Mouse (Mus musculus): ENCODE data around the gene Ndufv1.
"Not testable (repeated sequence)": the region's sequence is repeated elsewhere in the genome, so short reads cannot be mapped to it uniquely, and the experiment has no call there.

Ndufv1 gene

DNA sequence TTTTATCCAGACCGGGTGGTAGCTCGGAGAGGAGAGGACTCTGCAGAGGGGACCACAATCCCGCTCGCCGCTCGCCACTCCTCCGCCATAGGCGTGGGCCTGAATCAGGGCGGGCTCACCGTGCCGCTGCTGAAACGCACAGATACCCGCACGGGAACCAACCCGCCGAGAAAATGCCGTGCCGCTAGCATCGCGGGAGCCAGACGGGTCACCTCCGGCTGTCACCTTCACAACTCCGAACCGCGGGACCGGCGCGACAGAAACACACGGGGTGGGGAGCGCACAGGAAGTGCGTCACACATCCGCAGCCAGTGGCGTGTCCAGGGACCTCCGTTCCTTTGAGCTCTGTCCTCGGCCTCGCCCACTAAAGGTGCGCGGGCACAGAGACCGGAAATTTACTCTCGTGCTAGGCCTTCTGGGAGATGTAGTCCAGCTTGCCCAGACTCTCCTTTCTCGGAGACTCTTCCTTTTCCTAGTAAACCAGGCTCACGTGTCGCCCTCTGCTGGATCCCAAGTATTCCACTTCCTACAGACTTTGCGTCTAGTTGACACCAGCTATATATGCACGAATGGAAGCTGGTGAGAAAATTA is at the start of gene Ndufv1:
Gene Ndufv1 (minus strand): TSS at position 375 of the 591 bp plus-strand sequence.
- peak; percentile 96 for DNase-seq (ENCODE audit: low read depth, low spot score)

DNA sequence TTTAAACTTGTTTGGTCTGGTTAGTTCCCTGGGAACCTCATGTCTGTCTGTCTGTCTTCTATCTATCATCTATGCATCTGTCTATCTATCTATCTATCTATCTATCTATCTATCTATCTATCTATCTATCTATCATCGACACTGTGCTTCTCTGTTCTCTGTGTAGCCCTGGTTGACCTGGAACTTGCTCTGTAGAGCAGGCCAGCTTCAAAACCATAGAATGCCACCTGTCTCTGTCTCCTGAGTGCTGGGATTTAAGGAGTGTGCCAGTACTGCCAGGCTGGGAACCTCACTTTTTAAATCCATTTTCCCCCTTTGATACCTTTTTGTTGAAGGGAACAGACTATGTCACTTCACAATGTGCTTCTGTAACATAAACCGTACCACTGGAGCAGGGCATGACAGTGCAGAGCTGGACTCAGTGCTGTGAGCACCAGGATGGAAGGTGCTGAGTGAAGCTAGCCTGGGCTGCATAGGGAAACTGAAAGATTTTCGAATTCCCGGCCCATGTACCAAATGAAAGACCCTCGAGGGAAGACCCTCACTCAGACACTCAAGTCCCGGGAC is 48.4 kb upstream of the Ndufv1 start:
- DNase-seq (ENCODE audit: low read depth, low spot score): no peak

DNA sequence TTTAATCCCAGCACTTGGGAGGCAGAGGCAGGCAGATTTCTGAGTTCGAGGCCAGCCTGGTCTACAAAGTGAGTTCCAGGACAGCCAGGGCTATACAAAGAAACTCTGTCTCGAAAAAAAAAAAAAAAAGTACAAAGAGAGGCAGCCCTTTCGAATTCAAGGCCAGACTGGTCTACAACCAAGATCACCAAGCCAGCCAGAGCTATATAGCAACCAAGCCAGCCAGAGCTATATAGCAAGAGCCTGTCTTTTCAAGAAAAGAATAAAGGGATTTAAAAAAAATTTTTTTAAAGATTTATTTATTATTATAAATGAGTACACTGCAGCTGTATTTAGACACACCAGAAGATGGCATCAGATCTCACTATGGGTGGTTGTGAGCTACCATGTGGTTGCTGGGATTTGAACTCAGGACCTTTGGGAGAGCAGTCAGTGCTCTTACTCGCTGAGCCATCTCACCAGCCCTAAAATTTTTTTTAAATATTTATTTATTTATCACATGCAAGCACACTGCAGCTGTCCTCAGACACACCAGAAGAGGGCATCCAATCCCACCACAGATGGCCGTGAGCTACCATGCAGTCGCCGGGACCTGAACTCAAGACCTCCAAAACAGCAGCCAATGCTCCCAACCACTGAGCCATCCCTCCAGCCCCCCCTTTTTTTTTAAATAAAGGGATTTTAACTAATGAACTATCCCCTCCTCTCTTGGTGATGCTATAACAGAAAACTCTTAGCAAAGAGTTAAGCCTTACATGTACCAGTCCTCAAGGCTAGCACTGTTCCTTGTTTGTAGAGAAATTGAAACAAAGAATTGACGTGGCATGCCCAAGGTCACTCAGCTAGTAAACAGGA is 47.7 kb upstream of the Ndufv1 start:
- not testable (repeated sequence) for DNase-seq (ENCODE audit: low read depth, low spot score)

DNA sequence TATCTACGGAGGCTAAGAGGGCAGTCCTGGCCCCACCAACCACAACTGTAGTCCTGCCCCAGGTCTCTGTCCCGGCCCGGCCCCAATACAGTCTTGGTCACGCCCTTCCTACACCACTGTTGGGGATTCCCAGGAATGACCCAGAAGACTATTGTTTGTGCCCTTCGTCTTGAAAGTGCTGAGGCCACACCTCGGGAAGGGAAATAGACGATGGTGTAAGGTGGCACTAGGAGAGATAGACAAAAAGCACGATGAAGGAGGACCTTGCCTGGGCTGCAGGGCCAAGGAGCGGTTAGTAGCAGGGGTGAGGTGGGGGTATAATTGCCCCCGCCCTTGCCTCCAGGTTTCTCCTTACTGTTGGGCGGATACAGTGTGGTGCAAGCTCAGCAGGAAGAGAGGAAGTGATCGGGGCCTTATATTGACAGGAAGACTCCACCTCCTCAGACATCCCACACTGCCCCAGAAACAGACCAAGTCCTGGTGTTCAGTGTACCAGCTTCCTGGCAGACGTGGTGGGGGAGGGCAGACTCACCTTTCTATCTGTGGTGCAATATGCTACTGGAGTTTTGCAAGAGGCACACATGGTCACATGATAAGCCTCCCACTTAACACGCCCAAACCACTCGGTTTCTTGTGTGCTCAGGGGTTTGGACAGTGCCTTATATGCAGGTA is 46.6 kb upstream of the Ndufv1 start, which contains the start of gene Gstp3:
Gene Gstp3 (minus strand): TSS at position 501 of the 672 bp plus-strand sequence.
- no peak for DNase-seq (ENCODE audit: low read depth, low spot score)

DNA sequence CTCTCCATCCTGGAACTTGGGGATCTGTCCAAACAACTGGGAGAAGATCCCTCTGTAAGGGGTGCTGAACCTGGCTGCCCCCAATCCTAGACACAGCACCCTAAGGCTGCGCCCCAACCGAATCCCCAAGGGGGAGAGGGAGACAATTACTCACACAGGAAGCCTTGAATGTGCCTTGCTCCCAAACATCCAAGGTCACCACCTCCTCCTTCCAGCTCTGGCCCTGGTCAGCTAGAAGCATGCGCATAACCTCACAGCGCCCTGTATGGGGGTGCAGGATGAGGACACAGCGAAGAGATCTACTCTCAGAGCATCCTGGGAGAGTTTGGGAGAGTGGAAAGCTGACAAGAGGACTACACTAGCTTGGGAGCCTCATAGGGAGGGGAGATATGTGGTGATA is 46.0 kb upstream of the Ndufv1 start:
- DNase-seq (ENCODE audit: low read depth, low spot score): no peak

DNA sequence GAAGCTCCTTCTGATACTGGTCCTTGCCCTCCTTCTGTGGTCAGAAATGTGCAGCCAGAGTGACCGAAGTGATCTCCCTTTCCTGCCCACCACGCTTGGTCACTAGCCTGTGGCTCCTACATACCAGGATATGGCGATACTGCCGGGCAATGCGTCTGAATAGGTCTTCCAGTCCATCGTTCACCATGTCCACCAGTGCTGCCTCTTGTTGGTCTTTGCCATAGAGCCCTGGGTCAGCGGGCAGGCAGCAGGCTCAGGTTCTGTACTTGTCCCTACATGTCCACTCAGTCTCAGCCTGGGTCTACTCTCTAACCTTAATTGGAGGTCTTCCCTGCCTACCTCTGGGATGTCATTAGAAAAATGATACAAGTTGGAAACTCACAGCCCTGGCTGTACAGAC is 45.4 kb upstream of the Ndufv1 start:
- DNase-seq (ENCODE audit: low read depth, low spot score): no peak

DNA sequence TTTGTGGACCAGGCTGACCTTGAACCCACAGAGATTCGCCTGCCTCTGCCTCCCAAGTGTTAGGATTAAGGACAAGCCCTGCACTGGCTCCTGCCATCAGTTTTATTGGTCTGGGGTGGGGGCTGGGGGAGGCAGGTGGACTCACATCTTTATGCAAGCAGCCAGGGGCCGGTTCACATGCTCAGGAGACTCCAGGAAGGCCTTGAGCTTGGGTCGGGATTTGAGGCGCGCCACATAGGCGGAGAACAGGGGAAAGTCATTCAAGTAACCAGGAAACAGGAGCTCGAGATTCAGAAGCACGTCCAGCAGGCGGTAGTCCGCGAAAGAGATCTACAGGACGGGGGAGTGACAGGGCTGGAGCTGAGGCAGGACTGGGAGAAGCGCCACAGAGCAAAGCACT is 44.8 kb upstream of the Ndufv1 start:
- DNase-seq (ENCODE audit: low read depth, low spot score): no peak

DNA sequence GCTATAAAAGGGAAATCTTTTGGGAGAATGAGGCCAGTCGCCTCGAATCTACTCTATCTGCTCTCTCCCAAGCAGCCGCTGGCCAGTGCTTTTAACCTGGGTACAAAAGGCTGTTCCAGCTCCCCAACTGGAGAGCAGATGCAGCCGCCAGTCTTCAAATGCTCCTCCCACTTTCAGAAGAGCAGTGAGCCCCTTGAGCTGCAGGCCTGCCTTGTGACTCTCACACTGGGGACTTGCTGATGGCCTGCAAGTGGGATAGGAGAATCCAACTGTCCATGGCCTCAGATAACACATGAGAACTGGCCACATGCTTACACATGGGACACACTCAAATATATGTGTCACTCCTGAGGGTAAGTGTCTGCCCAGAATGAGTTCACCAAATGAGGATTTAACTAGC is 44.1 kb upstream of the Ndufv1 start:
- DNase-seq (ENCODE audit: low read depth, low spot score): no peak

DNA sequence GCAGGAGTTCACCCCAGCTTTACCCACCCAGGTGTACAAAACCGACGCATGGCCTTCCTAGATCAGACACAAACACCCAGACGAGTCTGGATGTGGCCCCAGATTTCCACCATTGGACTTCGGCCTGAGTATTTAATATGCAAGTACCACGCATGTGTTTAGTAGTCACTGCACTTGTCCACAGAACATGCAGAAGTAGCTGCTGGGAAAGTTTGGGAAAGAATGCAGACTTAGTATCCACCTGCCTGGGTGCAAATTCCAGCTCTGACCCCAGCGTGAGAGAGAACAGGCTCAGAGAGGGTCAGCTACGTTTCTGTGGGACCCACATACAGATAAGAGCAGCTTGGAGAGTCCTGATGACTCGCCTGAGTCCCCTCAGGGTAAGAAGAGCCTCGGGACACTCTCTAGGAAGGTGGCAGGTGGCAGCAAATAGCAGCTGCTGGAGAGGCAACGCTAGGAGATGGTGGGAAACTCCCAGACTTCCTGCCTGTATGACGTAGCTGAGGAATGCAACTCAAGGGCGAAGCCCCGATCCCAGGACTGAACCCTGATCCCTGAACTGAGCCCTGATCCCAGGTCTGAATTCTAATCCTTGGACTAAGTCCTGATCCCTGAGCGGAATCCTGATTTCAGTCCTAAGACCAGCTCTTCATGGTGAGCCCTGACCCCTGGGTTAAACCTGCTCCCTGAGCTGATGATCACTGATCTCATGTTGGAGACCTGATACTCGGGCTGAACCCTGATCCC is 43.5 kb upstream of the Ndufv1 start:
- no peak for DNase-seq (ENCODE audit: low read depth, low spot score)

DNA sequence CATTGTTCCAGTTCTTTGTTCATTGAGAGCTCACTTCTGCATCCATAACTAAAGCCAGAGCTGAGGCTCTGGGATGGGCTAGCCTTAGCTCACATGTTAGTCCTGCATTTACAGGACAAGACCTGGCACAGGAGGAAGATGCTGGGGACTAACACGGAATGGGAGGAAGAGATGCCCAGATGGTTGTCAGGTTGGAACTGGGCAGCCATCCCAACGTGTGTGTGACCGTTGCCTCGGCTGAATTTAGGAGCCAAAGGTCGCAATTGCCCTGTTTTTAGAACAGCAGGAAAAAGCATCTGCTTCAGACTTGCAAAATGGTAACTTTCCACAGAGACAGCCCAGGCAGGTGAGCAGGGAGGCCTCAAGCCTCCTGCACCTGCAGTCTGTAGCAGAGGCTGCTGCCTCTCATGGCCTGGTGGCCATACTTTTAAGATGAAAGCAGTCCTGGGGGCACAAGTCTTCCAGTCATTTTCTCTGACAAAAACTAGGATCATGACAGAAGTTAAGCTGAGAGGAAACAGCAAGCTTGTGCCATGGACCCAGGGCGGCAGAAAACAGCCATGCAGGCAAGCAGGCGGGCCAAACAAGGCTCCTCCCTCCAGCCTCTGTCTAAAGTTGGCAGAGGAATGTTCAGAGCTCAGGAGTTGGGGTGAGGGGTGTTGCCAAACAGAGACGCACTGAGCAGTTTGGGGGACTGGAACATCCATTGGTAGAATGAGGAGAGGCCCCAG is 42.8 kb upstream of the Ndufv1 start:
- DNase-seq (ENCODE audit: low read depth, low spot score): no peak

DNA sequence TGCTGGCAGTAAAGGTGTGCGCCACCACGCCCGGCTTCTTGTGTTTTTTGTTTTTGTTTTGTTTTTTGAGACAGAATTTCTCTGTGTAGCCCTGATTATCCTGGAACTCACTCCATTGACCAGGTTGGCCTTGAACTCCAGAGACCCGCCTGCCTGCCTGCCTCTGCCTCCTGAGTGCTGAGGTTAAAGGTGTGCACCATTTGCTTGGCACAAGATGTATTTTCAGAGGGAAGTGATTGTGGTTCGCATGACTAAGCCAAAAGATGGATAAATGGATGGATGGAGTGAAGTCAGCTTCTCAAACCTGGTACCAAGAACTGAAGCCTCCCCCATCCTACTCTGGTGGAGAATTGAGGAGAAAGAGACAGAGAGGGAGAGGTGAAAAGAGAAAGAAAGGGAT is 42.0 kb upstream of the Ndufv1 start:
- no peak for DNase-seq (ENCODE audit: low read depth, low spot score)

DNA sequence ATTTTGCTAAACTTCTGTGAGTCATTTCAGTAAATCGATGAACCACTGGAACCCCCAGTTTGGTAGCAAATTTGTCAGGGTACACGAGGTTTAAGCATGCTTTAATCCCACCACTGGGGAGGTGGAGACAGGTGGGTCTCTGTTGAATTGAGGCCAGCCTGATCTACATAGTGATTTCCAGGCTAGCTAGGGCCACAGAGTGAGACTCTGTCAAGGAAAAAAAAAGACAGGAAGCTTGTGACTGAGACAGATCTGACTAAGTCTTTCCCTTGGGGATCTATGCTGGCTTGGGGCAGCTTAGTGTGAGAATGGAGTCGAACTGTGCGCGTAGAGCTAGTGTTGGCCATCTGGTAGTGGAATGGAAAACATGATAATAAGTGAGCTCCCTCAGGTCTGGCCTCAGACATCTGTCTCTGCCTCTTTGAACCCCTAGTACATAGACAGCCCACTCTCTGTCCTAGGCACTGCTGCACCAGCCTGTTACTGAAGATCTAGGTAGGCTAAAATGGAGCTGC is 40.0 kb upstream of the Ndufv1 start:
- no peak for DNase-seq (ENCODE audit: low read depth, low spot score)

DNA sequence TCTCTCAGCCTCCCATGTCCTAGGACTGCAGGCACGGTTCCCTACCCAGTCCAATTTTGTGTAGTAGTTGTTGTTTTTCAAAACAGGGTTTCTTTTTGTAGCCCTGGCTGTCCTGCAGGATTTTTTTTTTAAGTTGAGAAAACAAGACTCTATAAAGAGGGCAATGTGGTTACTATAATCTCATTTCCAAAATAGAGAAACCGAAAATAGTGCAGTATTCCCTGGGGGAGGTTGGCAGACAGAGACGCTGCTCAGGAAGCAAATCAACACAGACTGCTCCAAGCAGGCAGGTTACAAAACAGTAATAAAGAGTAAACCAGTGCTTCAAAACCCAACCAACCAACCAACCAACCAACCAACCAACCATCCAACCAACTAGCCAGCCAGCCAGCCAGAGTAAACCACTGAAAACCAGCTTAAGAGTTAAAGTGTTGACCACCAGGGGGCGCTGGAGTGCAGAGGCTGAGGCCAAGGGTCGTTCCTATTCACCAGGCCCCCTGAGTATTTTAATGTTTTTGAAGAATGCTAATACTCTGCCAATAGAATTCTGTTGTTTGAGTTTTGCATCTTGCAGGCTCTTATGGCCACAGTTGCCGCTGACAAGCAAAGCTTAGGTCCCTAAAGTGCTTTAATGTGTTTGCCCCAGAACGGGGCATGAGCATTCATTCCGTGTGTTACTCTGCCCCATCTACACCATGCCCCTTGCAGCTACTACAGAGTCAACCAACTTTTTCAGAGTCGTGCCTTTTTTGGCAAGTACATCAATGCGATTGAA is 39.3 kb upstream of the Ndufv1 start:
- no peak for DNase-seq (ENCODE audit: low read depth, low spot score)

DNA sequence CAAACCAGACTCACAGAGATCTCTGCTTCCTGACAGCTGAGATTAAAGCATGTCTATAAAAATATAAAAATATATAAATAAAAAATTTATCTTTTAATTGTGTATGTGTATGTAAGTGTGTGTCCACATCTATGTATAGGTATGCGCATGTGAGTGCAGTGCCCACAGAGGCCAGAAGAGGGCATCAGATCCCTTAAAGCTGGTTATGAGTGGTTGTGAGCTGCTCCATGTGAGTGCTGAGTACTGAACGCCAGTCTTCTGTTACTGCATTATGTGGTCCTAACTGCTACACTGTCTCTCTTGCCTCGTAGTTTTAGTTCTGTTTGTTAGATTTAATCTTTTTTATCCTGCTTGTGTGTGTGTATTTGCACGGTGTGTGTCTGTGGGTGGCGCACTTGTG is 38.4 kb upstream of the Ndufv1 start:
- no peak for DNase-seq (ENCODE audit: low read depth, low spot score)

DNA sequence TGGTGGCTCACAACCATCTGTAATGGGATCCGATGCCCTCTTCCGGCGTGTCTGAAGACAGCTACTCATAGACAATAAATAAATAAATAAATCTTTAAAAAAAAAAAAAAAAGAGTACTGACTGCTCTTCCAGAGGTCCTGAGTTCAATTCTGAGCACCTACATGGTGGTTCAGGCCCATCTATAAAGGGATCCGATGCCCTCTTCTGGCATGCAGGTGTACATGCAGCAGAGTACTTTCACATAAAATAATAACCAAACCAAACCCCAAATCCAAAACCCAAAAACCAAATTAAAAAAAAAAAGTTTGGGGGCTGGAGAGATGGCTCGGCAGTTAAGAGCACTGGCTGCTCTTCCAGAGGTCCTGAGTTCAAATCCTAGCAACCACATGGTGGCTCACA is 36.5 kb upstream of the Ndufv1 start:
- not testable (repeated sequence) for DNase-seq (ENCODE audit: low read depth, low spot score)

DNA sequence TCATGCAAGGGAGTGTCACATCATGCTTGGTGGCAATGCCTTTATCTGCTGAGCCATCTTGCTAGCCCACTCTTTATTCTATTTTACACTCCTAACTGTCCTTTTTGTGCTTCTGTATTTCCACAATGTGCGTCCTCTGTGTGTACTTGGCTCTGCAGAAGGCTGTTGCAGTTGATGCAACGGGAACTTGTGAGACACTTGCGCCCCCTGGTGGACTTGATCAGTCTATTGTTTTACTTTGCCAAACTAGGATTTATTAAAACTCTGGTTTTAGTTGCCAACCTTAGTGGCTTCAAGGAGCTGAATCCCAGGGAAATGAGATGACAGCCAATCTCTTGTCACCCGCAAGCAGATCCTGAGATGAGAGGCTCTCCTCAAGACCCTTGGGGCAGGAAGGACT is 35.3 kb upstream of the Ndufv1 start:
- DNase-seq (ENCODE audit: low read depth, low spot score): peak; percentile 80

DNA sequence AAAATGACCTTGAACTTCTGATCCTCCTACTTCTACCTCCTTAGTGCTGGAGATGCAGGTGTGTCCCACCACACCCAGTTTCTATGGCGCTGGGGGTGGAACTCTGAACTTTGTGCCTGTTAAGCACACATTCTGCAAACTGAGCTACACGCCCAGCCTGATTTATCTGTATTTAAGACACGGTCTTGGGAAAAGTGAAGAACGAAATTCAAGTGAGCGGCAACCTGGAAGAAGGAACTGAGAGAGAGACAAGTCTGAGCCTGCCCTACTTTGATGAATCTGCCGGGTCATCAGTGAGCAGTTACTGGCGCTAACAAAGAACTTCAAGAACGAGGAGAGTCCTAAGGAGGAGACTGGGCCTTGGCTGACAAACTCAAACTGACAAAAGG is 34.3 kb upstream of the Ndufv1 start:
- peak; percentile 66 for DNase-seq (ENCODE audit: low read depth, low spot score)

DNA sequence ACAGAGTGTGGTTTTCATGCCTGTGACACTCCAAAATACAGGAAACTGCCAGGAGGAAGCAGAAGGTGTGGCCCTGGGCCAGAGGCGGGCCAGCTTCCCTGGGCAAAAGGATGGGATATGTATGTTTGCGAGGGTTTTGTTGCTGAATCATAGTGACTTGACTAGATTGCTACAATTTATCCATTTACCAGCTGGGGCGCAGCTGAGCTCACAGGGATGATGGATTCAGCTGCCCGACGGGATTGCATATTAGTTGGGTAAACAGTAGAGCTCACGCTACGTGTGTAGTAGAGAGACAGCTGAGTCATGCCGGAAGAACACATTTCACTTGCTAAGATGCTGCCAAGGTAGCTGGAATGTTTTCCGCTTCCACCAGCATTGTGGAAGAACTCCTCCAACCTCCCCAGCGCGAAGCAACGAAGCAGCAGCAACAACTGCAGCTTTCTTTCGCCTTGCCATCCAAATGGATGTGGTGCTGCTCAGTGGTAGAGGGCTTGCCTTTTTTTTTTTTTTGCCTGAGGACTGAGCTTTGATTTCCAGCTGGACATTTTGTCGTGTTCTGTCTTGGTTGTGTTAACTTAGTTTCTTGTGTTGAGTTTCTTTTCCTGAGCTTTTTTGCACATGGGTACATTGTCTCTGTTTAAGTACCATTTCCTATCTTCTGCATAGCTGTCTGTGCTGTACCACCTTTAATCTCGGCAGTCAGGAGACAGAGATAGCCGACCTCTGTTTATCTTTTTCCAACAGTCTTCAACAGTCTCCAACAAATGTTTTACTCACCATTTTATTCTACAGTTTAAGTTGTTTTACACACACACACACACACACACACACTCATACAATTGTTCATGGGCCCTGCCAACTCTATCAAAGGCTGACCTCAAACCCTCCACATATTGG is 33.6 kb upstream of the Ndufv1 start, which contains the start of gene Gstp2:
Gene Gstp2 (minus strand): TSS at position 58 of the 900 bp plus-strand sequence.
- DNase-seq (ENCODE audit: low read depth, low spot score): peak; percentile 78

DNA sequence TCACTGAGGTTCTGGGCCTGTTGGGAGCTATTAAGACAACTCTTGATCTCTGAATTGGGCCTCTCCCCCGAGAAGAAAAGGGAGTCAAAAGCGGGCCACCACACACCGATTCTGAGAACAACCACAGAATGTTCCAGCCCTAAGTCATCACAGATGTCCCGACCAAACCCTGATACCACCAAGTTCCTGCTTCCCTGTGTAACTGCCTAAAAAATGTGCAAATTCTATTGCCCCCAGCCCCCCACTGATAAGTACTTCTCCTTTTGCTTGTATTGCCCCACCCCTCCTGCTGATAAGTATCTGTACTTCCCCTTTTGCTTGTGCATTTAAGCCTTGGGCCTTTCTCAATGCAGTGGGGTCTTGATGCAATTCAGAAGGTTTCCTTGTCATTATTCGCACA is 31.5 kb upstream of the Ndufv1 start:
- DNase-seq (ENCODE audit: low read depth, low spot score): not testable (repeated sequence)
